Mouse (Mus musculus) fat pad, adult 2 months (tissue): ENCODE data around the gene Rbm14.

Source experiments
- DNase-seq: peaks from one replicate; pipeline ENCODE4 v3.0.0-alpha.2; 2011; ENCODE audit warnings: low read depth, low spot score; ENCODE audit errors: extremely low read depth

The Rbm14 gene

DNA sequence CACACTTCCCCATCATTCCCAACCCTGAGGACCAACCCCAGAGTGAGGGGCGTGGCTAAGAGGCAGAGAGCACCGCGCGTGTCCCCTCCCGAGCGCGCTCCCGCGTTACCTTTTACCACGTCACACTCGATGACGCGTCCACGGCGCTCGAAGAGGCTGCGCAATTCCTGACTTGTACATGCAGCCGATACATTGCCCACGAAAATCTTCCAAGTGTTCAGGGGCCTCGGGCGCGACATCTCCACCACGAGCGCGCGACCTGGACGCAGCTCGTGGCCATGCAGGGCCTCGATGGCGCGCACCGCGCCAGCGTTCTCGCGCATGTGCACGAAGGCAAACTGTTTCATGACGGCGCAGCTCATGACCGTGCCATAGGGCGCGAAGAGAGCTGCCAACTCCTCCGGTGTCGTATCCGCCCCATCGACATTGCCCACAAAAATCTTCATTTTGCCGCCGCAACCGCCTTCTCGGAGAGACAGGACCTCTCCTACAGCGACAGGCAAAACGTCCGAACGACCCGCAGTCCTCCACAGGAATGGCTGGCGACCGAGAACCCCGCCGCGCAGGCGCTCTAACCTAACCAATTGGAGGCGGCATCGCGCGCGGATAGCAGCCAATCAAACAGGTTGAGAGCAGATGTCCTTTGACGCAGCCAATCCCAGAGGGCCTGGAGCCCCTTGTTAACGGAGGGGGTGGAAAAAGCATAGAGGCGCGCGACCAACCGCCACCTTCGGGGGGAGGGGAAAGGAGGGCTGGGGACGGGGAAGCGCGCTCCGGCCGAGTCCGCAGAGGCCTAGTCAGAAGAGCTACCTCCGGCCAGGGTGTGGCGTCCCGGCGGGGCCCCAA lies at the start of gene Rbm14, which contains the start of gene Gm21992:
Rbm14 (minus strand) TSS at position 572 of the 846 bp plus-strand sequence.
Gm21992 (minus strand) TSS at position 550 of the 846 bp plus-strand sequence.
- peak; percentile 87 for DNase-seq

DNA sequence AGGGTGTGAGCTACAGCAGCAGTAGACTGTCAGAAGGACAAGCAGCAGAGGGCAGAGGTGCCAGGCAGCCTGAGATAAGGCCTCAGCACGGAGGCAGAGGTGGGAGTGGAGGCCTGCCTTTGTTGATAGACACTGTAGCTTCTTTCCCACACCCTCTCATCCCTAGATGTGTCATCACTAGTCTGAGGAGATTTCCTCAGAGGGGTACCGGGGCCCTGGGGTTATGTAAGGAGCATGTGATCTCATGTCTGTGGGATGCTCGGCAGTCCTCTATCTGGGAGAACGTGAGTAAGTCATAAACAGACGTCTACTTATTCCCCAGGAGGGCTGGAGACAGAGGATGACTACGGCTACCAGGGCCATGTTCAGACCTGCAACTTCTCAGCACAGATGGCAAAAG lies 47.6 kb upstream of the Rbm14 start:
- no peak for DNase-seq

DNA sequence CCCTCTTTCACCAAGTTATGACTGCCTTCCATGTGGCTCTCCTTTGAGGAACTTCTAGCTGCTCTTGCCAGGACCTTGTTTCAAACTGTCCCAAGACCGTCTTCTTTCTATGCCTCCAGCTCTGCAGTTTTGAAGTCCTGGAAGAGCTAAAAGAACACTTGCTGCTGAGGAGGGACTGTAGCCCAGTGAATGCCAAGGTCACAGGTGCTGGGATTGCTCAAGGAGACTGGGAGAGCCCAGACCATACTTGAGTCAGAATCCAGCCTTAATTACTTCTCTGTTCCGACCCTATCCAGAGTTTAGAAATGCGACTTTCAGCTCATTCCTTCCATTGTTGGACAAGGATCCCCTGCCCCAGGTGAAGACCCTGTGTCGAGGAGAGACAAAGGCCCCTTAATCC lies 44.5 kb upstream of the Rbm14 start:
- DNase-seq, result no peak

DNA sequence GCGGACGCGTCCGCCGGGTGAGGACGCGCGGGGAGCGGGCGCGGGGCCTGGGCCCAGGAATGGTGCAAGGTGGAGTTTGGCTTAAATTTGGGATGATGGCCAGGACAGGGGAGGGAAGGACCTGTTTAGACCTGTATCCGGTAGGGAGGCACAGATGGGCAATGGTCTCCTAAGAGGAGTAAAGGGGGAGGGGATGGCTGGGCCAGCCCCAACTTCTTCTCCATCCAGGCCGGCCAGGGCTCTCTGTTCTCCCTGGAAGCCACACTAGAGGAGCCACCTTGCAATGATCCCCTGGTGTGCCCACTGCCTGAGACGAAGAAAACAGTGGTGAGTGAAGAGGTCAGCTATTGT lies 44.0 kb upstream of the Rbm14 start:
- no peak for DNase-seq

DNA sequence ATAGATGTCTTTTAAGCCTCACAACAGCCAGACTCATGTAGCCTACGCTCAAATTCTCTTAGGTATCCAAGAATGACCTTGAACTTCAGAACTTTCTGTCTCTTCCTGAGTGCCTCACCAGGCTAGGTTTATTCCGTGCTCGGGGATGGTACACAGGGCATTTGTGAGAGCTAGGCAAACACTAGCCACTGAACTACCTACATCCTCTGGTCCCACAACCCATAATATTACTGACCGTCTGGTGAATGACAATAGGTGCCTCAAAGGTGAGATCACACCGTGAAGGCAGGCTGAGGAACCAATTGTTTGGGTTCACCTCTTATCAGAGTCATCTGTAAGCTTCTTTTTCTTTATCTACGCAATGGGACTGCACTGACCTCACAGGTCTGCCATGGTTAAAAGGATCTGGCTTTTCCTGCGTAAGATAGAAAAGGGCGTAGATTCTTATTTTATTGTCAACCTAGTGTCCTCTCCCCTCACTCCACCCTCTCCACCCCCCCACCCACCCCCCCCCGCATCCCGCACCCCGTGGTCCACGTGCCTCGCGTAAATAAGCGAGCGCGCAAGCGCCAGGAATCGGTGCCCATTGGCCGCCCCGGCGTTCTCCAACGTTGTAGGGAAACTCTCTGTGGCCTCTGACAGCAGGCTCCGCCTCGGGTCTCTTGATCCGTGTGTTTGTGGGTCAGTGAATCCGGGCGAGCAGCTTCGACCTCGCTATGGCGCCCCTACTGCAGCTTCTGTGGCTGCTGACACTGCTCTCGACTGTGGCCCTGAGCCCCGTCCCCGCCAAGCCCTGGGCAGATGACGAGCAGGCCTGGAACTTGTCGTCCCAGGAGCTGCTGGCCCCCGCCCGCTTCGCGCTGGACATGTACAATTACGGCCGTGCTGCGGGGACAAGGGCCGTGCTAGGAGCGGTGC lies 43.4 kb upstream of the Rbm14 start, which contains the start of gene Ctsf:
Ctsf (plus strand) TSS at position 579 of the 918 bp plus-strand sequence.
- DNase-seq, result no peak

DNA sequence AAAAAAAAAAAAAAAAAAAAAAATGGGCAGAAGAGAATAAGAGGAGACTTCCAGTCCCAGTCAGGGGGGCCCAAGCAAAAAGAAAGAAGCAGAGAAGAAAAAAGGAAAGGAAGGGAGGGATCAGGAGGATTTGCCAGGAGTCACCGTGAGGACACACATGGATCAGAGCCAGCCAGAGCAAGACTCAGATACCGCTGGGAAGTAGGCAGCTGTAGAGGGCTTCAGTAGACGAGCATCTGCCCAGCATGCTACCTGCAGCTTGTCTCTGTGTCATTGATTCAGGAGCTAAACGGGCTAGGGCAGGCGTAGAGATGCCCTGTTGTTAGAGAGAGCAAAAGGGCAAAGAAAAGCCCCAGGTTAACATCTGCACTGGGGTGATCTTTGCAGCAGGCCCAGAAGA lies 38.8 kb upstream of the Rbm14 start:
- DNase-seq, result no peak

DNA sequence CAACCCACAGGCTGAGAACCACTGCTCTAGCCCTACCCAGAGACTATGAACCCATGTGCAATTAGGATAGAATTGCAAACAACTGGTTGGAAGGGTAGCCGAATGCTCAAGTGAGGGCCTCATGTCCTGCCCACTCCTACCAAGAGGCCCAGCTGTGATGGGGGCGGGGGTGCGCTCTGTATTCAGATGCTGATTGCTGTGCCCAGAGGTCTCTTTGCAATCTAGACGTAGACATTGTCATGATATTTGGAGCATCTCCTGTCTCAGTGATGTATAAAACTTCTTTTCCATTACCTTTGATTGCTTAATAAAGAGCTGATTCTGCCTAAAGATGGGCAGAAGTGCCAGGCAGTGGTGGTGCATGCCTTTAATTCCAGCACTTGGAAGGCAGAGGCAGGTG lies 38.4 kb upstream of the Rbm14 start:
- no peak for DNase-seq

DNA sequence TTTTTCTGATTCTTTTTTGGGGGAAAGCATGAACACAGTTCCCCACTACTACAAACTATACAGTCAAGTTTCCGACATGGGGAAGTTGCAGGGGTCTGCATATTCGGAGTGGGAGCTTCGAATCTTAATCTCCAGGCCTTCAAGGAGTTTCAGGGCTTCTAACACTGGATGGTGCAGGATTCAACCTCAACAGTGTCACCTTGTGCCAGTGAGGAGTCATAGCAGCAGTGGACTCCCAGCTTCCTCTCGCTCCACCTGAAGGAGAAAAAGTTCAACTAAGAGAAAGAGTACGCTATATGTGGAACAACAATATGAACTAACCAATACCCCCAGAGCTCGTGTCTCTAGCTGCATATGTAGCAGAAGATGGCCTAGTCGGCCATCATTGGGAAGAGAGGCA lies 36.1 kb upstream of the Rbm14 start:
- no peak for DNase-seq

DNA sequence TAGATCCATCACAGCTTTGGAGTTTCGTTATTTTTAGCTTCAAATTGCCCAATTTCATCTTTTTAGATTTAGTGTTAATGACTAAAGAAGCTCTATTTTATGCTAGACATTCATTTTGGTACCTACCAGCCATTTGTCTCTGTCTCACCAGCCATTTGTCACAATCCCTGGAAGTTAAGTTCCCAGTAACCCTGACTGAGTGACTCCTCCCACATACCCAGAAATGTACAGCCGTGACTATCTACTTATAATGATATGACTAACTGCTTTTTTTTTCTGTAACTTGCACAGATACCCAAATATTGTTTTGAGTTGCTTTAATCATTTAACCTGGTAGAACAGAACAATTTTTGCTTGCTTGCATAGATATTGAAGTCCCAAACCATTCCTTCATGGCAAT lies 34.4 kb upstream of the Rbm14 start:
- DNase-seq, result no peak

DNA sequence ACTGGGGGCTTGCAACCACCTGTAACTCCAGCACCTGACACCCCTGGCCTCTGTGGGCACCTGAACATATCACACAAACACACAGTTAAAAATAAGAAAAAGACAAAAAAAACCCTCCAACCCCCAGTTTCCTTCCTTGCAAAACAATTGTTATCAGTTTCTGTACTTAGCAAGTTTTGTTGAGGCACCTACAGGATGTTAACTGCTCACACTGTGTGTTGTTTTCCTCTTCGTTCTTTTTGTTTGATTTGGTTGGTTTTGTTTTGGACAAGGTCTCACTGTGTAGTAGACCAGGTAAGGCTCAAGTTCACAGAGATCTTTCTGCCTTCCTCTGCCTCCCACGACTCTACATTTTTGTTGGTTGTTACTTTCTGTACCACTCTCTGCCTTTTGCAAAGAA lies 31.2 kb upstream of the Rbm14 start:
- DNase-seq, result no peak

DNA sequence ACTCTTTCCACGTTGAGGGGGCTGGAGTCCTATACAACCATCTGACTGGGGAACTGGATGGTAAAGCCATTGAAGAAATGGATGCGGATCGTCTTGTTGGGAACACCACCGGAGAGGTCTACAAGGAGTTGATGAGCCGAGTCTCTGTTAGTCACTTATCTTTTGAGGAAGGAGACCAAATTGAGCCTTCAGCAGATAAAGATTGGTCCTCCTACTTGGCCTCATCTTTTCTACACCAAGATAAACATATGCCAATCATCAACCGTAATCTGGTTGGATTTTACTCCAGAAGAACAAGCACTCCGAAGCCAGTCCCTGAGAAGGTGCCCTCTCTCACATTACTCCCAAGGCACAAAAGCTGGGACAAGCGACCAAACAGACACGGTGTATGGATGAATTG lies 29.4 kb upstream of the Rbm14 start:
- no peak for DNase-seq

DNA sequence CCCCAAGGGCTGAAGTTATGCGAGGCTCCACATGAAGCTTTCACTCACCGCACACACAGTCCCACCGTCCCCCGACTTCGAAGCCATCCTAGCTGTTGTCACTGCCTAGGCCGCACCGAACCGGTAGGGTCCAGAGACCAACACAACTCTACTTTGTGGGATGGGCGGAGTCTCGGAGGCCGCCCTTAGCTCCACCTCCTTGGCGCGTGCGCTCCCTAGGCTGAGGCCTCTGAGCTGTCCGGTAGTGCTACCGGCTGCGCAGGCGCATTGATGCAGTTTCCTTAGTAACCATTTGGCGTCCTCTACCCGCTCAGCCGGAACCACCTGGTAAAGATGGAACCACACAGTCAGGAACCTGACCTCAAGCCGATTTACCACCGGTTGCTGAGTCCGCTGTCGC lies 27.7 kb upstream of the Rbm14 start, which contains the start of the genes Ccs and Ccdc87:
Ccs (minus strand) TSS at position 184 of the 400 bp plus-strand sequence.
Ccdc87 (plus strand) TSS at position 218 of the 400 bp plus-strand sequence.
- DNase-seq, result no peak

DNA sequence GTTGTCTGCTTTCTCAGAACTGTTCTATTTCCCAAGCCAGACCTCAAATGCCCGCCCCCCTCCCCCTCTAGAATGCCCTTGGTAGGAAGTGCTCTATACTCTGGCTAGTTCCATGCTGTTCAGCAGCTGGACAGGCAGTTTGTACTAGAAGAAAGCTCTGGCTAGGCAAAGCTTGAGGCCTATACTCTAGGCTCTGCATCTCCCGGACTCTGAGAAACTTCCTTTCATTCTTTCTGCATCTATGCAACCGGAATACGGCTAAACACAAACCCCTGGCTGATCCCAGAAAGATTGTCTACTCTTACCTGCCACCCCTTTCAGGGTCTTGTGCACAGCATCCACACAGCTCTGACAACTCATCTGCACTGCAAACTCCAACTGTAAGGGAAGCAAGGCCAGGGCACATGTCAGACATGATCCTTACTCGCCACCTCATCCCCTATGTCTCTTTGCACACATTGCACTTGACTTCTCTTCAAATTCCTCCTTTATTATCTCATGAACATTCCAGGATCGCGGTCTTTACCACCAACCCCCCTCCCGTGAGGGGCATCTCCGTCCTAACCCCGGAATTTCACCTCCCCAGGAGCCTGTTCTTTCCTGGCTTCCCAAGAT lies 27.2 kb upstream of the Rbm14 start:
- no peak for DNase-seq

DNA sequence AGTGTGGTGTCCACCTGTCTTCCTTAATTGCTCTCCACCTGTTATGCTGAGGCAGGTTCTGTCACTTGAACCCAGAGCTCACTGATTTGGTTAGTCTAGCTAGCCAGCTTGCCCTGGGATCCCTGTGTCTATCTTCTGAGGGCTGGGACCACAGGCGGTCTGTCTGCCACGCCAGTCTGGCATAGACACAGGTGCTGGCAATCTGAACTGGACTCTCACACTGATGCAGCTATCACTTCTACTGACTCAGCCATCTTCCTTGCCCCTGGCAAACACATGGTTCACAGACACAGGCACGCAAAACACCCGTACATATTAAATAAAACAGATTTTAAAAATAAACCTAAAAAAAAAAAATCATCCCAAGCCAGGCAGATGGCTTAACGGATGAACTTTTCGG lies 25.6 kb upstream of the Rbm14 start:
- no peak for DNase-seq

DNA sequence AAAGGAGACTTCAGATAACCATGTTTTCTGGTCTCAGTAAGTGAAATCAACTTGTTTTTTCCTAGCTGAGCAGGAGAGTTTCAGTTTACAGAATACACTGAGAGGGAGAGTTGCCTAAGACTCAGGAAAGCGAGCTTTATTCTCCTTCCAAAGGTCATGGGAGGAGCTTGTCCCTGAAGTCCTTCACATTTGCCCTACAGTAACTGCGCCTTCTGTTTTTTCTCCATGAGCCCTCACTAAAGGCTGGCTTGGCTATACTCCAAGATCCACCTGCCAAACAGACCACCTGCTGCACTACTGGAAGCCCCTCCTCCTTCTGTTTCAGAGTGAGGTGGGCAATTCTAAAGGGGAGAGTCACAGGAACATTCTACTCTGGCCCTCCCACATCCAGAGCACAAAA lies 24.7 kb upstream of the Rbm14 start:
- no peak for DNase-seq

DNA sequence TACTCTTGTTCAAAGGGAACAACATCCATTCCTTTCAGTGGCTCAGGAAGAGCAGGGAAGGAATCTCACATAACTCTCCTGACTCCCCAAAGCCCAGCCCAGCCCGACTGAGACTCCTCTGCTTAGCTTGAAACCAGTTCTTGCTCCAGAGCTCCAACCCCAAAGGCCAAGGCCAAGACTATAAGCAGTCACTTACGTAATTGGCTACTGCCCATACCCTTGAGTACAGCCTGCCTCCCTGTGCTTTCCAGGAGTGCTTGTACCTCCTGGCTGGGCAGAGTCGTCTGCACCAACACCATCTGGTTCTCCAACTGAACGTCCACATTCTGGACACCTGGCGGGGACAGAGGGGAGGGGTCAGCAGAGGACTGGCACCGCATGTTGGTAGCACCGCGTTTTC lies 22.5 kb upstream of the Rbm14 start:
- DNase-seq, result no peak

DNA sequence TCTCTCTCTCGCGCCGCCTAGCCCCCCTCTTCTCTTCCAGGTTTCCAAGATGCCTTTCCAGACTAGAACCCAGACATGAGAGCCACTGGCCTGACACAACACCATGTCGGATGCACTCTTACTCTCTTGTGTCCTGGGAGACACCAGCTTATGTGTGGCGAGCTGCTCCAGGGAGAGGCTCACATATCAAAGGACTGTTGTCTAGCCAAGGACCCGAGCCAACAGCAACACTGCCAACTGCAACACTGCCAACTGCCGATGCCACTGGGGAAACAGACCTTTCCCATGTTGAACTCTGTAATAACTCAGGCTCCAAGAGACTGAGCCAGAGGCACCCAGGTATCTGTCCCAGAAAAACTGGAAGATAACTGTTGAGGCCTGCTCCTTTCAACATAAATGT lies 17.7 kb upstream of the Rbm14 start:
- DNase-seq, result no peak

DNA sequence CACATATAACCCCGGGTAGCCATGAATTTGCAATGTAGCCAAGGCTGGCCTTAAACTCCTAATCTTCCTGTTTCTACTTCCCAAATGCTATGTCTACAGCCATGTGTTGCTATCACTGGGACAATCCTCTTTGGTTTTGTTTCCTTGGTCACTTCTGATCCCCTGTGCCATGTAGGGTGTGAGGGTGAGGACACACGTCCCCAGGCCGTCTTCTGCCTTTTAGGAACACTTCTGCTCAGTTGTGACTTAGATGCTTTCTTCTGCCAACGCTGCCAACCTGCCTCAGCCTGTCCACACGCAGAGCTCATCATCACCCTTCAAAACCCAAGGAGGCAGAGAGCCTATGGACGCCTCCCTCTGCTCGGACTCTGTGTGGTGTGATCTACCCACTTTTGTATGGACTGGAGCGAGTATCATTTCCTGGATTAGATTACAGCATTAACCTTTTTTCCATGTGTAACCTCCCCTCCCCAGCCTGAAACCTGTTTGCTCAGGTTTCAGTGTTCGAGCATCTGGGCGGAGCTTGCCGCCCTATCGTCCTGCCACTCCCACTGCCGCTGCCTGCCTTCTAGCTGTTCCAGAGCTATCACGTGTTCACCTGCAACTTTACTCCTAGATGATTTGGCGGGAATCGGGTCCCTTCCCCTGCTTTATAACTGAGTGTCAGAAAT lies 17.1 kb upstream of the Rbm14 start:
- no peak for DNase-seq

DNA sequence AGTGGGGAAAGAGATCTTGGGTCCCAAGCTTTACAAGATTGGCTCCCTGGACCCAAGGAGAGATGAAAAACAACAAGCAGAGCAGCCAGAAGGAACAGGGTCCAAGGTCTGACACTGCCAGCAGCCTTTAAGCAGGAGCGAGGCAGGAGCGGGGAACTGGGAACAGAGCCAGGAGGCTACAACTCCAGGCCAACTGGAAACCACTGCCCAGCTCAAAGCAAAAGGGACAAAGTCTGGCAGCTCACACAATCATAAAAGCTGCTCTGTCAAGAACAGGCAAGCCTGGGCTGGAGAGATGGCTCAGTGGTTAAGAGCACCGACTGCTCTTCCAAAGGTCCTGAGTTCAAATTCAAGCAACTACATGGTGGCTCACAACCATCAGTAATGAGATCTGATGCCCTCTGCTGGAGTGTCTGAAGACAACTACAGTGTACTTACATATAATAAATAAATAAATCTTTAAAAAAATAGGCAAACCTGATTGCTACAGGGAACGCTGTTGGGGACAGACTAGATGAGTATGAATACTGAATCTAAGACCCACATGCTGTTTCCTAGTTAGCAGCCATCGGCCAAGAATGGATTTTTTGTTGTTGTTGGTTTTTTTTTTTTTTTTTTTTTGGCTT lies 9.4 kb upstream of the Rbm14 start:
- DNase-seq, result peak; percentile 66

DNA sequence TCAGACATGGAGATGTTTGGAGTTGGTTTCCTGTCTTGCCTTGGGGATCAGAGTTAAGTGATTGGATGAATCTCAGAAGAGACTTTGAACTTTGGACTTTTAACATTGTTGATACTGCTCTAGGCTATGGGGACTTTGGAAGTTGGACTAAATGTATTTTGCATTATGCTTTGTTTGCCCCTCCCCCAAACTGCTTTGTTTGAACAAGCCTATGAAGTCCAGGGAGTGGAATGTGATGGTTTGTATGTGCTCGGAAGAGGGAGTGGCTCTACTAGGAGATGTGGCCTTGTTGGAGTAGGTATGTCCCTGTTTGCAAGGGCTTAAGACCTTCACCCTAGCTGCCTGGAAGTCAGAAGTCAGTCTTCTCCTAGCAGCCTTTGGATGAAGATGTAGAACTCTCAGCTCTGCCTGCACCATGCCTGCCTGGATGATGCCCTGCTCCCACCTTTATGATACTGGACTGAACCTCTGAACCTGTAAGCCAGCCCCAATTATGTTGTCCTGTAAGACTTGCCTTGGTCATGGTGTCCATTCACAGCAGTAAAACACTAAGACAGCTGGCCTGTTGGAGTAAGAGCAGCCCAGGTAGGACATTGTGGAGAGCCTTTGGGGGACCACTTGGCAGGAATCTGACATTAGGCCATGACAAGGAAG lies 5.9 kb upstream of the Rbm14 start:
- DNase-seq, result no peak
